Mouse (Mus musculus) myocyte (in vitro differentiated cells): ENCODE measurements around the gene Hs2st1.

Experiments
- CEBPB ChIP-seq: IDR thresholded peaks from 2 replicates; pipeline ENCODE4 v1.6.1; 2011; ENCODE audit warnings: mild to moderate bottlenecking, moderate library complexity; ENCODE audit not compliant: poor library complexity, insufficient read depth, severe bottlenecking
- MYOD1 ChIP-seq, 3 experiments: IDR thresholded peaks; one replicate each; pipeline ENCODE4 v1.6.1; 2011; ENCODE audit warnings: control low read depth in 2 of 3, low read depth in 2 of 3, mild to moderate bottlenecking in 2 of 3, moderate library complexity in 1 of 3; ENCODE audit not compliant: insufficient read length in 2 of 3, control insufficient read depth in 1 of 3
- MYOG ChIP-seq, 3 experiments: IDR thresholded peaks; one replicate each; pipeline ENCODE4 v1.6.1; 2011; ENCODE audit warnings: control low read depth in 2 of 3, low read depth in 2 of 3, mild to moderate bottlenecking in 2 of 3; ENCODE audit not compliant: insufficient read length in 2 of 3, control insufficient read depth in 1 of 3, insufficient read depth in 1 of 3
- POLR2A ChIP-seq: IDR thresholded peaks from one replicate; pipeline ENCODE4 v1.6.1; 2011; ENCODE audit warnings: low read depth, mild to moderate bottlenecking, control low read depth, moderate library complexity; ENCODE audit not compliant: insufficient read length
- POLR2AphosphoS2 ChIP-seq: IDR thresholded peaks from one replicate; pipeline ENCODE4 v1.6.1; 2011; ENCODE audit warnings: low read depth, control low read depth; ENCODE audit not compliant: insufficient read length
- TCF12 ChIP-seq: IDR thresholded peaks from one replicate; pipeline ENCODE4 v1.6.1; 2011; ENCODE audit warnings: mild to moderate bottlenecking, control low read depth; ENCODE audit not compliant: poor library complexity, insufficient read depth, severe bottlenecking
- TCF3 ChIP-seq: IDR thresholded peaks from one replicate; pipeline ENCODE4 v1.6.1; 2011; ENCODE audit warnings: low read depth, control low read depth; ENCODE audit not compliant: insufficient read length
- USF1 ChIP-seq: IDR thresholded peaks from one replicate; pipeline ENCODE4 v1.6.1; 2011; ENCODE audit warnings: low read depth, mild to moderate bottlenecking, control low read depth, moderate library complexity

GRCm38 (mm10) chr3:144474726-144475125 is 95.3 kb downstream of the Hs2st1 start:
- TF ChIP-seq POLR2A (no peak), USF1 (no peak), MYOD1 (IDR thresholded peaks at IDR 0.05; ENCODE audit: control insufficient read depth in 1 of 3, insufficient read length in 2 of 3, low read depth in 2 of 3) (no peak), TCF3 (no peak), MYOG (IDR thresholded peaks at IDR 0.05; ENCODE audit: control insufficient read depth in 1 of 3, insufficient read depth in 1 of 3, insufficient read length in 2 of 3, low read depth in 2 of 3) (no peak), CEBPB (no peak), TCF12 (no peak), POLR2AphosphoS2 (no peak)
